Mouse (Mus musculus) left cerebral cortex, postnatal 36 days (tissue): Measurements from ENCODE around the gene Vwa7. TPM values are rescaled to one million over a fixed set of nuclear protein-coding genes. Genes with fewer than 3 reads are reported as not detected.

Experiments used
- total RNA-seq, 2 experiments: library from RNA; stranded (reverse); gene quantifications; 2 replicates each; pipeline ENCODE4 v1.2.3; 2021

Gene Vwa7
- total RNA-seq, 2 experiments from 2014 or later: 0.48 to 0.57 TPM

Other genes with a start within 250 kb of the Vwa7 start
- not detected for gene Cyp21a1, start 212.0 kb upstream of the Vwa7 start, total RNA-seq
- gene Stk19, start 179.6 kb upstream of the Vwa7 start, total RNA-seq: 10 to 100 TPM; 50.2 to 58.6 TPM
- 10 to 100 TPM; 39.4 to 45.4 TPM for gene Dxo, start 179.6 kb upstream of the Vwa7 start, total RNA-seq
- gene Skiv2l, start 166.4 kb upstream of the Vwa7 start, total RNA-seq: 10 to 100 TPM; 58.5 to 72.2 TPM
- gene Nelfe, start 166.2 kb upstream of the Vwa7 start, total RNA-seq: 10 to 100 TPM; 35.5 to 36.6 TPM
- under 1 TPM in 1 of 2 experiments, not detected in 1; 0.63 TPM for gene Cfb, start 154.1 kb upstream of the Vwa7 start, total RNA-seq
- gene Zbtb12, start 137.1 kb upstream of the Vwa7 start, total RNA-seq: 1 to 10 TPM; 6.5 to 8.6 TPM
- not detected for gene Gm20547, start 134.5 kb upstream of the Vwa7 start, total RNA-seq
- gene C2, start 118.3 kb upstream of the Vwa7 start, total RNA-seq: 1 to 10 TPM; 2.4 to 2.5 TPM
- gene Ehmt2, start 118.1 kb upstream of the Vwa7 start, total RNA-seq: 100 to 1,000 TPM; 162 to 194 TPM
- gene Slc44a4, start 102.1 kb upstream of the Vwa7 start, total RNA-seq: under 1 TPM; 0.23 to 0.69 TPM
- gene Neu1, start 85.3 kb upstream of the Vwa7 start, total RNA-seq: 10 to 100 TPM; 43.8 to 47.2 TPM
- 10 to 100 TPM; 12.9 to 23.4 TPM for gene Hspa1b, start 57.3 kb upstream of the Vwa7 start, total RNA-seq
- not detected for gene Gm20481, start 46.7 kb upstream of the Vwa7 start, total RNA-seq
- 10 to 100 TPM; 11.9 to 13.7 TPM for gene Hspa1a, start 44.4 kb upstream of the Vwa7 start, total RNA-seq
- gene Hspa1l, start 43.9 kb upstream of the Vwa7 start, total RNA-seq: under 1 TPM in 1 of 2 experiments, not detected in 1; 0.32 TPM
- 10 to 100 TPM; 19.4 to 19.8 TPM for gene Lsm2, start 34.7 kb upstream of the Vwa7 start, total RNA-seq
- gene Vars, start 15.6 kb upstream of the Vwa7 start, total RNA-seq: 10 to 100 TPM; 38.2 to 47.2 TPM
- under 1 TPM in 1 of 2 experiments, not detected in 1; 0.79 TPM for gene Sapcd1, start 11.4 kb downstream of the Vwa7 start, total RNA-seq
- under 1 TPM in 1 of 2 experiments, not detected in 1; 0.66 TPM for gene Msh5, start 30.2 kb downstream of the Vwa7 start, total RNA-seq
- 1 to 10 TPM; 8.4 to 8.5 TPM for gene Clic1, start 33.4 kb downstream of the Vwa7 start, total RNA-seq
- 10 to 100 TPM; 13.9 to 14.0 TPM for gene Ddah2, start 42.5 kb downstream of the Vwa7 start, total RNA-seq
- gene Ly6g6c, start 48.8 kb downstream of the Vwa7 start, total RNA-seq: not detected
- gene Mpig6b, start 49.6 kb downstream of the Vwa7 start, total RNA-seq: not detected
- 1 to 10 TPM; 3.8 to 3.9 TPM for gene Ly6g6e, start 60.3 kb downstream of the Vwa7 start, total RNA-seq
- gene Ly6g6d, start 61.5 kb downstream of the Vwa7 start, total RNA-seq: 1 to 10 TPM in 1 of 2 experiments, under 1 TPM in 1; 0.63 to 1.5 TPM
- gene Ly6g6f, start 69.0 kb downstream of the Vwa7 start, total RNA-seq: not detected
- gene Abhd16a, start 72.7 kb downstream of the Vwa7 start, total RNA-seq: 100 to 1,000 TPM; 115 to 117 TPM
- gene Ly6g5c, start 91.7 kb downstream of the Vwa7 start, total RNA-seq: not detected
- gene Ly6g5b, start 98.8 kb downstream of the Vwa7 start, total RNA-seq: under 1 TPM in 1 of 2 experiments, not detected in 1; 0.45 TPM
- gene Gpank1, start 104.9 kb downstream of the Vwa7 start, total RNA-seq: 10 to 100 TPM; 15.5 to 19.0 TPM
- gene Csnk2b, start 105.5 kb downstream of the Vwa7 start, total RNA-seq: 100 to 1,000 TPM; 174 to 177 TPM
- 10 to 100 TPM; 26.7 to 31.0 TPM for gene D17H6S53E, start 109.8 kb downstream of the Vwa7 start, total RNA-seq
- gene Apom, start 115.5 kb downstream of the Vwa7 start, total RNA-seq: not detected
- gene Bag6, start 118.6 kb downstream of the Vwa7 start, total RNA-seq: 100 to 1,000 TPM; 302 to 324 TPM
- gene Prrc2a, start 148.3 kb downstream of the Vwa7 start, total RNA-seq: 100 to 1,000 TPM; 261 to 307 TPM
- gene Aif1, start 159.5 kb downstream of the Vwa7 start, total RNA-seq: 10 to 100 TPM in 1 of 2 experiments, 1 to 10 TPM in 1; 9.1 to 13.0 TPM
- 1 to 10 TPM; 8.6 to 9.9 TPM for gene Lst1, start 171.9 kb downstream of the Vwa7 start, total RNA-seq
- 1 to 10 TPM; 1.1 to 1.3 TPM for gene Ltb, start 177.9 kb downstream of the Vwa7 start, total RNA-seq
- under 1 TPM in 1 of 2 experiments, not detected in 1; 0.25 TPM for gene Tnf, start 185.4 kb downstream of the Vwa7 start, total RNA-seq
- 1 to 10 TPM in 1 of 2 experiments, under 1 TPM in 1; 0.44 to 1.1 TPM for gene Lta, start 188.8 kb downstream of the Vwa7 start, total RNA-seq
- not detected for gene Gm16181, start 204.3 kb downstream of the Vwa7 start, total RNA-seq
- gene Atp6v1g2, start 217.1 kb downstream of the Vwa7 start, total RNA-seq: 100 to 1,000 TPM; 514 to 593 TPM
- 10 to 100 TPM; 15.5 to 16.6 TPM for gene Nfkbil1, start 219.2 kb downstream of the Vwa7 start, total RNA-seq
- gene Ddx39b, start 225.2 kb downstream of the Vwa7 start, total RNA-seq: 100 to 1,000 TPM; 189 to 214 TPM
- 10 to 100 TPM; 19.6 to 23.3 TPM for gene H2-D1, start 246.2 kb downstream of the Vwa7 start, total RNA-seq